Mouse (Mus musculus): ENCODE data around the gene Aplp2.

Gene Aplp2

GRCm38 (mm10) chr9:31127876-31128465, 83.6 kb downstream of the Aplp2 start:
- no peak for DNase-seq (ENCODE audit: low spot score in 2 of 2)

GRCm38 (mm10) chr9:31126079-31126478, 85.5 kb downstream of the Aplp2 start:
- no peak for DNase-seq (ENCODE audit: low spot score in 2 of 2)

- DNase-seq (ENCODE audit: low spot score in 2 of 2), result no peak
Measured at GRCm38 (mm10) chr9:31122464-31123030, 89.1 kb downstream of the Aplp2 start.

- no peak for DNase-seq (ENCODE audit: low spot score in 2 of 2)
Measured at GRCm38 (mm10) chr9:31120533-31120915, 91.1 kb downstream of the Aplp2 start.

GRCm38 (mm10) chr9:31119882-31120532, 91.6 kb downstream of the Aplp2 start:
- no peak for DNase-seq (ENCODE audit: low spot score in 2 of 2)

- DNase-seq (ENCODE audit: low spot score in 2 of 2), result no peak
Measured at GRCm38 (mm10) chr9:31119405-31119804, 92.2 kb downstream of the Aplp2 start.

GRCm38 (mm10) chr9:31118520-31119298, 92.9 kb downstream of the Aplp2 start:
- no peak for DNase-seq (ENCODE audit: low spot score in 2 of 2)

- DNase-seq (ENCODE audit: low spot score in 2 of 2), result no peak
Measured at GRCm38 (mm10) chr9:31117488-31117887, 94.1 kb downstream of the Aplp2 start.

GRCm38 (mm10) chr9:31117088-31117487, 94.5 kb downstream of the Aplp2 start:
- no peak for DNase-seq (ENCODE audit: low spot score in 2 of 2)

- DNase-seq (ENCODE audit: low spot score in 2 of 2), result no peak
Measured at GRCm38 (mm10) chr9:31115586-31115985, 96.0 kb downstream of the Aplp2 start.

GRCm38 (mm10) chr9:31108464-31108863, 103.2 kb downstream of the Aplp2 start:
- DNase-seq (ENCODE audit: low spot score in 2 of 2), result no peak
